Mouse (Mus musculus) small intestine, adult 2 months (tissue): ENCODE data around the gene Rab1a.

Source experiments
- CTCF ChIP-seq: fragments of 200-500 bp; IDR thresholded peaks from 2 replicates; pipeline ENCODE4 v1.5.1; 2012; ENCODE audit warnings: low read depth, mild to moderate bottlenecking, control low read depth, inconsistent platforms, low read length, moderate library complexity, mixed read lengths; ENCODE audit not compliant: insufficient replicate concordance, insufficient read length; ENCODE audit errors: extremely low read depth
- POLR2A ChIP-seq: fragments of 200-500 bp; IDR thresholded peaks from 2 replicates; pipeline ENCODE4 v1.6.1; 2012; ENCODE audit warnings: low read depth, mild to moderate bottlenecking, control low read depth, inconsistent platforms, low read length, moderate library complexity

- TF ChIP-seq POLR2A (no peak), CTCF (no peak)
Observed at GRCm38 (mm10) chr11:20242366-20243056, 41.3 kb downstream of the Rab1a start.
